Mouse (Mus musculus): ENCODE results near the gene Gm28048.

- TF ChIP-seq CTCF (IDR thresholded peaks at IDR 0.05; ENCODE audit: low read depth, low read length) (peak; percentile 23; the same call in 1 of the 2 replicates), POLR2A (IDR thresholded peaks at IDR 0.05; ENCODE audit: extremely low read depth, insufficient read depth, low read length) (peak; percentile 49; the same call in 1 of the 2 replicates)
Observed at GRCm38 (mm10) chr11:23008181-23008823, 26.4 kb upstream of the Gm28048 start.
